Mouse (Mus musculus): Measurements from ENCODE around the gene Slpi. TPM values are rescaled to one million over a fixed set of nuclear protein-coding genes. Genes with fewer than 3 reads are reported as not detected.

Gene Slpi
- 8.6 and 9.0 TPM in 2 replicates for polyA plus RNA-seq (2012; rRNA removed)

GRCm38 (mm10) chr2:164389020-164389419 lies at the start of gene Slpi:
Gene Slpi, minus strand, starts transcription at chr2:164389095.

GRCm38 (mm10) chr2:164405060-164405459 lies 16.2 kb upstream of the Slpi start, which contains the start of gene Matn4:
Gene Matn4, minus strand, starts transcription at chr2:164405160.

GRCm38 (mm10) chr2:164402906-164403305 lies 14.0 kb upstream of the Slpi start, which contains the start of gene Rbpjl:
Gene Rbpjl, plus strand, starts transcription at chr2:164403141.

GRCm38 (mm10) chr2:164332440-164332839 lies 56.5 kb downstream of the Slpi start, which contains the start of gene Svs5:
Gene Svs5, plus strand, starts transcription at chr2:164332740.

GRCm38 (mm10) chr2:164316451-164316850 lies 72.4 kb downstream of the Slpi start, which contains the start of gene Svs6:
Gene Svs6, plus strand, starts transcription at chr2:164316751.

Other genes starting within 250 kb of the Slpi start
- gene Kcns1, start 218.0 kb downstream of the Slpi start, polyA plus RNA-seq (2012; rRNA removed) = 0.01 TPM in 1 of 2 replicates, not detected in the other
- gene Wfdc5, start 206.4 kb downstream of the Slpi start, polyA plus RNA-seq (2012; rRNA removed) = not detected in 2 replicates
- gene Wfdc12, start 198.5 kb downstream of the Slpi start, polyA plus RNA-seq (2012; rRNA removed) = not detected in 2 replicates
- not detected in 2 replicates for gene Wfdc15a, start 189.0 kb downstream of the Slpi start, polyA plus RNA-seq (2012; rRNA removed)
- 0.12 TPM in 1 of 2 replicates, not detected in the other for gene Wfdc15b, start 167.4 kb downstream of the Slpi start, polyA plus RNA-seq (2012; rRNA removed)
- gene Svs2, start 150.6 kb downstream of the Slpi start, polyA plus RNA-seq (2012; rRNA removed) = not detected in 2 replicates
- not detected in 2 replicates for gene Svs3b, start 132.5 kb downstream of the Slpi start, polyA plus RNA-seq (2012; rRNA removed)
- not detected in 2 replicates for gene Svs4, start 110.6 kb downstream of the Slpi start, polyA plus RNA-seq (2012; rRNA removed)
- gene Svs3a, start 99.8 kb downstream of the Slpi start, polyA plus RNA-seq (2012; rRNA removed) = not detected in 2 replicates
- gene Svs6, start 72.3 kb downstream of the Slpi start, polyA plus RNA-seq (2012; rRNA removed) = not detected in 2 replicates
- not detected in 2 replicates for gene Svs5, start 56.4 kb downstream of the Slpi start, polyA plus RNA-seq (2012; rRNA removed)
- 0.07 TPM in 1 of 2 replicates, not detected in the other for gene Rbpjl, start 14.0 kb upstream of the Slpi start, polyA plus RNA-seq (2012; rRNA removed)
- gene Matn4, start 16.1 kb upstream of the Slpi start, polyA plus RNA-seq (2012; rRNA removed) = 0.06 and 0.24 TPM in 2 replicates
- gene Sdc4, start 54.8 kb upstream of the Slpi start, polyA plus RNA-seq (2012; rRNA removed) = 10.9 and 13.1 TPM in 2 replicates
- gene Sys1, start 67.9 kb upstream of the Slpi start, polyA plus RNA-seq (2012; rRNA removed) = 13.3 and 16.2 TPM in 2 replicates
- 0.15 and 0.50 TPM in 2 replicates for gene Gm20458, start 71.9 kb upstream of the Slpi start, polyA plus RNA-seq (2012; rRNA removed)
- not detected in 2 replicates for gene Trp53tg5, start 84.6 kb upstream of the Slpi start, polyA plus RNA-seq (2012; rRNA removed)
- 5.0 and 5.1 TPM in 2 replicates for gene Dbndd2, start 97.0 kb upstream of the Slpi start, polyA plus RNA-seq (2012; rRNA removed)
- gene Pigt, start 108.4 kb upstream of the Slpi start, polyA plus RNA-seq (2012; rRNA removed) = 16.7 and 21.2 TPM in 2 replicates
- 0.70 and 1.2 TPM in 2 replicates for gene Wfdc2, start 173.3 kb upstream of the Slpi start, polyA plus RNA-seq (2012; rRNA removed)
- not detected in 2 replicates for gene Spint3, start 184.4 kb upstream of the Slpi start, polyA plus RNA-seq (2012; rRNA removed)
- 0.07 TPM in 1 of 2 replicates, not detected in the other for gene Wfdc6a, start 196.4 kb upstream of the Slpi start, polyA plus RNA-seq (2012; rRNA removed)
- not detected in 2 replicates for gene Eppin, start 204.5 kb upstream of the Slpi start, polyA plus RNA-seq (2012; rRNA removed)
- gene Wfdc6b, start 224.4 kb upstream of the Slpi start, polyA plus RNA-seq (2012; rRNA removed) = not detected in 2 replicates
- gene Wfdc8, start 224.5 kb upstream of the Slpi start, polyA plus RNA-seq (2012; rRNA removed) = not detected in 2 replicates
- not detected in 2 replicates for gene Wfdc16, start 249.7 kb upstream of the Slpi start, polyA plus RNA-seq (2012; rRNA removed)